Mouse (Mus musculus) liver, postnatal 0 days (tissue): ENCODE data around the gene Ngp. TPM values are rescaled to one million over a fixed set of nuclear protein-coding genes. Genes with fewer than 3 reads are reported as not detected.
A peak's percentile ranks its signal among the peaks of the same experiment; 100 is the strongest.
"Not testable (repeated sequence)": the region's sequence is repeated elsewhere in the genome, so short reads cannot be mapped to it uniquely, and the experiment has no call there.

Experiments used
- ATAC-seq: fragments of 200-750 bp; cut with Nextera tagmentation; 2 replicates; pipeline ENCODE4 v1.8.0; 2017; ENCODE audit warnings: mild to moderate bottlenecking, moderate library complexity
- DNase-seq: peaks from one replicate; pipeline ENCODE4 v3.0.0-alpha.2; 2016
- H3K27ac ChIP-seq: fragments of 300-500 bp; sonication (generic); 2 replicates; pipeline ENCODE4 v1.5.1; 2014; ENCODE audit warnings: antibody characterized with exemption, moderate library complexity, mild to moderate bottlenecking, low read depth
- H3K27me3 ChIP-seq: fragments of 300-500 bp; sonication (generic); 2 replicates; pipeline ENCODE4 v1.6.1; 2014; ENCODE audit warnings: low read length, control low read depth, mixed read lengths; ENCODE audit not compliant: insufficient read depth
- H3K36me3 ChIP-seq: fragments of 300-500 bp; sonication (generic); replicated peaks from 2 replicates; pipeline ENCODE4 v1.6.1; 2014; ENCODE audit warnings: mild to moderate bottlenecking, control low read depth, low read length, moderate library complexity, mixed read lengths; ENCODE audit not compliant: insufficient read depth
- H3K4me1 ChIP-seq: fragments of 300-500 bp; sonication (generic); 2 replicates; pipeline ENCODE4 v1.6.1; 2014; ENCODE audit warnings: antibody characterized with exemption, mild to moderate bottlenecking, control low read depth; ENCODE audit not compliant: insufficient read depth
- H3K4me2 ChIP-seq: fragments of 300-500 bp; sonication (generic); 2 replicates; pipeline ENCODE4 v1.6.1; 2014; ENCODE audit warnings: low read depth, mild to moderate bottlenecking, low read length, moderate library complexity, mixed read lengths
- H3K4me3 ChIP-seq: fragments of 300-500 bp; sonication (generic); 2 replicates; pipeline ENCODE4 v1.5.1; 2014; ENCODE audit warnings: low read depth, low read length
- H3K9ac ChIP-seq: fragments of 300-500 bp; sonication (generic); replicated peaks from 2 replicates; pipeline ENCODE4 v1.6.1; 2014; ENCODE audit warnings: mild to moderate bottlenecking, moderate library complexity
- H3K9me3 ChIP-seq: fragments of 300-500 bp; sonication (generic); 2 replicates; pipeline ENCODE4 v1.6.1; 2016; ENCODE audit warnings: mild to moderate bottlenecking, control low read depth, low read length, mixed read lengths
- CTCF ChIP-seq: sonication (generic); IDR thresholded peaks from 2 replicates; pipeline ENCODE4 v1.5.1; 2016; ENCODE audit warnings: antibody characterized with exemption, low read depth
- EP300 ChIP-seq: IDR thresholded peaks from 2 replicates; pipeline ENCODE4 v1.6.1; 2016; ENCODE audit warnings: antibody characterized with exemption, low read depth, mild to moderate bottlenecking
- WGBS: fragments of 180-500 bp; shearing (Covaris S2); extraction: QIAGEN DNeasy Blood & Tissue Kit; methylation state at CpG from one replicate; pipeline ENCODE4 v1.1.7; 2014; ENCODE audit not compliant: insufficient replicate concordance; 5-methylcytosine and 5-hydroxymethylcytosine counted together
- polyA plus RNA-seq: library from polyadenylated mRNA; unstranded; fragments of >200 nt; fragmentation: Nextera tagmentation; extraction: Ambion mirVana; gene quantifications from 2 replicates; pipeline ENCODE4 v1.2.1, GENCODE M21; 2015

Gene Ngp
- polyA plus RNA-seq, 1 experiment from 2014 or later, result 1,016 TPM

- not testable (repeated sequence) for DNase-seq, H3K9ac ChIP-seq, H3K27ac ChIP-seq, H3K9me3 ChIP-seq, ATAC-seq, H3K4me2 ChIP-seq, H3K36me3 ChIP-seq, H3K27me3 ChIP-seq, H3K4me3 ChIP-seq
- peak; percentile 34 for TF ChIP-seq CTCF
- WGBS, result 78% methylated on average over 4 of the region's 4 CpGs
- peaks cover 12% of the 10 kb centered on the region for H3K4me1 ChIP-seq
These were observed 16.3 kb upstream of the Ngp start for GRCm38 (mm10) chr9:110403240-110403639.

GRCm38 (mm10) chr9:110407311-110408098, 12.0 kb upstream of the Ngp start:
- no peak for DNase-seq
- no peak overlapping the region; the same call in 1 of the 2 replicates for H3K27ac ChIP-seq
- under 1% methylated on average over 28 of the region's 41 CpGs for WGBS

GRCm38 (mm10) chr9:110408099-110408773, 11.3 kb upstream of the Ngp start, which contains the start of gene Ptpn23:
Gene Ptpn23 (minus strand): TSS chr9:110408213.
- H3K9me3 ChIP-seq, result no peaks in the 10 kb centered on the region
- DNase-seq (peak; percentile 97), ATAC-seq (peak; percentile 94)
- TF ChIP-seq EP300 (0 out of 2 replicates have a peak, but pooled peaks have one; percentile 27), CTCF (no peak)
- peak within 1 kb of the TSS; percentile 93 for H3K4me2 ChIP-seq
- H3K9ac ChIP-seq, result peak within 1 kb of the TSS; percentile 73
- H3K4me3 ChIP-seq, result peak within 1 kb of the TSS; percentile 76
- WGBS, result under 1% methylated on average over 39 of the region's 39 CpGs
- H3K27me3 ChIP-seq, result no peaks in the 10 kb centered on the region
- H3K4me1 ChIP-seq, result peaks cover 17% of the 10 kb centered on the region
- H3K36me3 ChIP-seq, result no peaks in the 10 kb centered on the region; the same call in 1 of the 2 replicates
- peak within 1 kb of the TSS; percentile 68 for H3K27ac ChIP-seq

More at GRCm38 (mm10) chr9:110407311-110408098, 12.0 kb upstream of the Ngp start:
- Histone ChIP-seq H3K4me1 (peaks cover 19% of the 10 kb centered on the region), H3K4me3 (peak overlapping the region; percentile 76), H3K9me3 (no peaks in the 10 kb centered on the region), H3K4me2 (peak overlapping the region; percentile 93), H3K27me3 (no peaks in the 10 kb centered on the region), H3K9ac (peak overlapping the region; percentile 73), H3K36me3 (no peaks in the 10 kb centered on the region; the same call in 1 of the 2 replicates)
- TF ChIP-seq CTCF (no peak), EP300 (no peak)
- ATAC-seq, result peak; percentile 53

GRCm38 (mm10) chr9:110410908-110411887, 8.3 kb upstream of the Ngp start:
- peak; percentile 89 for DNase-seq
- no peaks in the 10 kb centered on the region for H3K9me3 ChIP-seq
- no peak overlapping the region for H3K9ac ChIP-seq
- H3K4me2 ChIP-seq, result no peak overlapping the region
- ATAC-seq, result no peak
- peaks cover 17% of the 10 kb centered on the region for H3K4me1 ChIP-seq
- peak; percentile 93 for TF ChIP-seq CTCF
- TF ChIP-seq EP300, result no peak
- no peaks in the 10 kb centered on the region for H3K27me3 ChIP-seq
- H3K27ac ChIP-seq, result no peak overlapping the region
- H3K4me3 ChIP-seq, result no peak overlapping the region
- WGBS, result 33% methylated on average over 6 of the region's 6 CpGs
- no peaks in the 10 kb centered on the region for H3K36me3 ChIP-seq

- TF ChIP-seq EP300 (no peak), CTCF (no peak)
- Histone ChIP-seq H3K9ac (no peak overlapping the region), H3K4me3 (no peak overlapping the region), H3K27ac (no peak overlapping the region), H3K9me3 (no peaks in the 10 kb centered on the region), H3K27me3 (no peaks in the 10 kb centered on the region), H3K36me3 (no peaks in the 10 kb centered on the region), H3K4me2 (no peak overlapping the region), H3K4me1 (peaks cover 7% of the 10 kb centered on the region; the same call in 1 of the 2 replicates)
- 68% methylated on average over 7 of the region's 7 CpGs for WGBS
- no peak for DNase-seq
- no peak for ATAC-seq
These were observed 6.6 kb upstream of the Ngp start for GRCm38 (mm10) chr9:110412926-110413325.

- no peaks in the 10 kb centered on the region for H3K27me3 ChIP-seq
- peaks cover 2% of the 10 kb centered on the region; the same call in 1 of the 2 replicates for H3K4me1 ChIP-seq
- H3K9me3 ChIP-seq, result no peaks in the 10 kb centered on the region
- no peak for ATAC-seq
- no peak overlapping the region for H3K27ac ChIP-seq
- no peaks in the 10 kb centered on the region for H3K36me3 ChIP-seq
- WGBS, result 50% methylated on average over 9 of the region's 9 CpGs
- DNase-seq, result peak; percentile 53
- no peak overlapping the region for H3K9ac ChIP-seq
- no peak overlapping the region for H3K4me2 ChIP-seq
- peak; percentile 61 for TF ChIP-seq CTCF
- no peak for TF ChIP-seq EP300
- no peak overlapping the region for H3K4me3 ChIP-seq
These were observed 5.8 kb upstream of the Ngp start for GRCm38 (mm10) chr9:110413785-110414184.
